Mouse (Mus musculus) limb, embryonic 10.5 days (tissue): Measurements from ENCODE around the gene Dmrtc1c2. TPM values are rescaled to one million over a fixed set of nuclear protein-coding genes. Genes with fewer than 3 reads are reported as not detected.
"Not testable (repeated sequence)": the region's sequence is repeated elsewhere in the genome, so short reads cannot be mapped to it uniquely, and the experiment has no call there.

Source experiments
- DNase-seq: peaks from one replicate; pipeline ENCODE4 v3.0.0-alpha.2; 2017; ENCODE audit warnings: low spot score
- H3K27ac ChIP-seq: fragments of 300-500 bp; sonication (generic); 2 replicates; pipeline ENCODE4 v1.5.1; 2016; ENCODE audit warnings: mild to moderate bottlenecking
- H3K27me3 ChIP-seq: fragments of 300-500 bp; sonication (generic); 2 replicates; pipeline ENCODE4 v1.6.1; 2016; ENCODE audit warnings: low read depth, mild to moderate bottlenecking; ENCODE audit not compliant: poor library complexity, severe bottlenecking
- H3K36me3 ChIP-seq: fragments of 300-500 bp; sonication (generic); 2 replicates; pipeline ENCODE4 v1.6.1; 2016; ENCODE audit warnings: mild to moderate bottlenecking, moderate library complexity
- H3K4me1 ChIP-seq: fragments of 300-500 bp; sonication (generic); 2 replicates; pipeline ENCODE4 v1.6.1; 2016
- H3K4me3 ChIP-seq: fragments of 300-500 bp; sonication (generic); 2 replicates; pipeline ENCODE4 v1.5.1; 2016; ENCODE audit warnings: mild to moderate bottlenecking, moderate library complexity
- H3K9me3 ChIP-seq: fragments of 300-500 bp; sonication (generic); replicated peaks from 2 replicates; pipeline ENCODE4 v1.6.1; 2016; ENCODE audit warnings: mild to moderate bottlenecking
- WGBS: fragments of 180-500 bp; shearing (Covaris S2); methylation state at CpG from one replicate; pipeline ENCODE4 v1.1.7; 2016; 5-methylcytosine and 5-hydroxymethylcytosine counted together
- polyA plus RNA-seq: library from polyadenylated mRNA; unstranded; fragments of >200 nt; fragmentation: Nextera tagmentation; extraction: Ambion mirVana; gene quantifications from 2 replicates; pipeline ENCODE4 v1.2.1, GENCODE M21; 2016

Gene Dmrtc1c2
- polyA plus RNA-seq, result not detected in 2 replicates

GRCm38 (mm10) chrX:102854516-102854915 lies at the start of gene Dmrtc1c2:
Gene Dmrtc1c2, minus strand, starts transcription at chrX:102854616.
- WGBS, result 100% methylated on average over 2 of the region's 13 CpGs
- not testable (repeated sequence) for H3K27ac ChIP-seq, H3K4me3 ChIP-seq, H3K4me1 ChIP-seq, H3K36me3 ChIP-seq, DNase-seq, H3K9me3 ChIP-seq
- peaks cover 12% of the 10 kb centered on the region; the same call in 1 of the 2 replicates for H3K27me3 ChIP-seq

- Histone ChIP-seq H3K36me3 (no peaks in the 10 kb centered on the region), H3K27me3 (peaks cover 60% of the 10 kb centered on the region), H3K9me3 (no peaks in the 10 kb centered on the region), H3K27ac (no peak within 1 kb of the TSS), H3K4me1 (no peaks in the 10 kb centered on the region), H3K4me3 (no peak within 1 kb of the TSS)
- 91% methylated on average over 6 of the region's 6 CpGs for WGBS
- no peak for DNase-seq
Observed at GRCm38 (mm10) chrX:102867871-102868270, 13.5 kb upstream of the Dmrtc1c2 start, which contains the start of gene 1700031F05Rik. Gene 1700031F05Rik, minus strand, starts transcription at chrX:102867971.

- H3K9me3 ChIP-seq, result no peaks in the 10 kb centered on the region
- H3K27ac ChIP-seq, result no peak overlapping the region
- WGBS, result 62% methylated on average over 4 of the region's 4 CpGs
- H3K36me3 ChIP-seq, result no peaks in the 10 kb centered on the region
- no peak overlapping the region for H3K4me3 ChIP-seq
- DNase-seq, result no peak
- H3K4me1 ChIP-seq, result no peaks in the 10 kb centered on the region
- H3K27me3 ChIP-seq, result peaks cover 36% of the 10 kb centered on the region
Observed at GRCm38 (mm10) chrX:102812311-102812710, 42.1 kb downstream of the Dmrtc1c2 start.

GRCm38 (mm10) chrX:102802663-102803062 lies 51.8 kb downstream of the Dmrtc1c2 start, which contains the start of gene Dmrtc1c1:
Gene Dmrtc1c1, plus strand, starts transcription at chrX:102802963.
- not testable (repeated sequence) for DNase-seq, H3K27ac ChIP-seq, H3K36me3 ChIP-seq, H3K4me1 ChIP-seq, H3K9me3 ChIP-seq, H3K4me3 ChIP-seq
- WGBS, result 88% methylated on average over 3 of the region's 14 CpGs
- peaks cover 12% of the 10 kb centered on the region; the same call in 1 of the 2 replicates for H3K27me3 ChIP-seq

Other genes with a start within 250 kb of the Dmrtc1c2 start
- gene Phka1, start 210.4 kb downstream of the Dmrtc1c2 start, polyA plus RNA-seq, result 10.1 and 12.9 TPM in 2 replicates
- gene Gm3880, start 167.6 kb downstream of the Dmrtc1c2 start, polyA plus RNA-seq, result not detected in 2 replicates
- not detected in 2 replicates for gene Gm9112, start 147.0 kb downstream of the Dmrtc1c2 start, polyA plus RNA-seq
- gene Dmrtc1b, start 146.8 kb downstream of the Dmrtc1c2 start, polyA plus RNA-seq, result not detected in 2 replicates
- gene Dmrtc1c1, start 51.7 kb downstream of the Dmrtc1c2 start, polyA plus RNA-seq, result not detected in 2 replicates
- not detected in 2 replicates for gene 1700031F05Rik, start 13.4 kb upstream of the Dmrtc1c2 start, polyA plus RNA-seq
- 0.20 and 0.45 TPM in 2 replicates for gene Dmrtc1a, start 54.1 kb upstream of the Dmrtc1c2 start, polyA plus RNA-seq
- not detected in 2 replicates for gene 1700011M02Rik, start 54.3 kb upstream of the Dmrtc1c2 start, polyA plus RNA-seq
- 0.63 TPM in 1 of 2 replicates, not detected in the other for gene 1700018G05Rik, start 73.8 kb upstream of the Dmrtc1c2 start, polyA plus RNA-seq